Mouse (Mus musculus) midbrain, embryonic 10.5 days (tissue): ENCODE measurements around the gene Pcsk6. TPM values are rescaled to one million over a fixed set of nuclear protein-coding genes. Genes with fewer than 3 reads are reported as not detected.

Experiments
- DNase-seq: peaks from one replicate; pipeline ENCODE4 v3.0.0-alpha.2; 2017; ENCODE audit warnings: low spot score
- H3K27ac ChIP-seq: fragments of 300-500 bp; sonication (generic); replicated peaks from 2 replicates; pipeline ENCODE4 v1.5.1; 2016; ENCODE audit warnings: mild to moderate bottlenecking
- H3K27me3 ChIP-seq: fragments of 300-500 bp; sonication (generic); 2 replicates; pipeline ENCODE4 v1.6.1; 2016; ENCODE audit warnings: low read depth, mild to moderate bottlenecking; ENCODE audit not compliant: poor library complexity, severe bottlenecking
- H3K36me3 ChIP-seq: fragments of 300-500 bp; sonication (generic); 2 replicates; pipeline ENCODE4 v1.6.1; 2016; ENCODE audit warnings: mild to moderate bottlenecking, moderate library complexity
- H3K4me1 ChIP-seq: fragments of 300-500 bp; sonication (generic); 2 replicates; pipeline ENCODE4 v1.6.1; 2016
- H3K4me3 ChIP-seq: fragments of 300-500 bp; sonication (generic); 2 replicates; pipeline ENCODE4 v1.5.1; 2016; ENCODE audit warnings: mild to moderate bottlenecking, moderate library complexity
- H3K9me3 ChIP-seq: fragments of 300-500 bp; sonication (generic); replicated peaks from 2 replicates; pipeline ENCODE4 v1.6.1; 2016; ENCODE audit warnings: mild to moderate bottlenecking
- WGBS: fragments of 180-500 bp; shearing (Covaris S2); methylation state at CpG from one replicate; pipeline ENCODE4 v1.1.7; 2016; 5-methylcytosine and 5-hydroxymethylcytosine counted together
- polyA plus RNA-seq: library from polyadenylated mRNA; unstranded; fragments of >200 nt; fragmentation: Nextera tagmentation; extraction: Ambion mirVana; gene quantifications from 2 replicates; pipeline ENCODE4 v1.2.1, GENCODE M21; 2016

Pcsk6 gene
- polyA plus RNA-seq, 1 experiment from 2014 or later, result 0.74 TPM

- Histone ChIP-seq H3K4me1 (peaks cover 21% of the 10 kb centered on the region), H3K27me3 (no peaks in the 10 kb centered on the region), H3K4me3 (peak overlapping the region; percentile 98), H3K36me3 (peaks cover 31% of the 10 kb centered on the region), H3K27ac (peak overlapping the region; percentile 95), H3K9me3 (no peaks in the 10 kb centered on the region)
- peak; percentile 93 for DNase-seq
- under 1% methylated on average over 64 of the region's 64 CpGs for WGBS
Measured at GRCm38 (mm10) chr7:66060066-66060956, 198.8 kb downstream of the Pcsk6 start.

- peaks cover 38% of the 10 kb centered on the region for H3K36me3 ChIP-seq
- WGBS, result 2% methylated on average over 14 of the region's 14 CpGs
- DNase-seq, result no peak
- H3K27me3 ChIP-seq, result no peaks in the 10 kb centered on the region
- peaks cover 21% of the 10 kb centered on the region for H3K4me1 ChIP-seq
- no peaks in the 10 kb centered on the region for H3K9me3 ChIP-seq
- H3K27ac ChIP-seq, result peak overlapping the region; percentile 95
- H3K4me3 ChIP-seq, result peak overlapping the region; percentile 98
Measured at GRCm38 (mm10) chr7:66061057-66061456, 199.5 kb downstream of the Pcsk6 start.

- WGBS, result 94% methylated on average over 2 of the region's 2 CpGs
- Histone ChIP-seq H3K27me3 (no peaks in the 10 kb centered on the region), H3K4me1 (peaks cover 20% of the 10 kb centered on the region), H3K9me3 (no peaks in the 10 kb centered on the region), H3K36me3 (peaks cover 65% of the 10 kb centered on the region), H3K27ac (no peak overlapping the region), H3K4me3 (no peak overlapping the region)
- DNase-seq, result no peak
Measured at GRCm38 (mm10) chr7:66076411-66076810, 214.9 kb downstream of the Pcsk6 start.

GRCm38 (mm10) chr7:66079364-66080230 lies 218.1 kb downstream of the Pcsk6 start, which contains the start of gene Selenos:
TSS of gene Selenos (plus strand) at chr7:66079649.
- DNase-seq, result peak; percentile 96
- H3K4me3 ChIP-seq, result peak within 1 kb of the TSS; percentile 89
- WGBS, result under 1% methylated on average over 65 of the region's 65 CpGs
- no peaks in the 10 kb centered on the region for H3K9me3 ChIP-seq
- H3K4me1 ChIP-seq, result peaks cover 22% of the 10 kb centered on the region
- peaks cover 65% of the 10 kb centered on the region for H3K36me3 ChIP-seq
- H3K27me3 ChIP-seq, result no peaks in the 10 kb centered on the region
- H3K27ac ChIP-seq, result peak within 1 kb of the TSS; percentile 89

GRCm38 (mm10) chr7:66080231-66080613 lies 218.7 kb downstream of the Pcsk6 start:
- WGBS, result 50% methylated on average over 5 of the region's 5 CpGs
- peak overlapping the region; percentile 89 for H3K27ac ChIP-seq
- no peak for DNase-seq

GRCm38 (mm10) chr7:66083757-66084156 lies 222.2 kb downstream of the Pcsk6 start:
- Histone ChIP-seq H3K36me3 (peaks cover 77% of the 10 kb centered on the region), H3K4me1 (peaks cover 20% of the 10 kb centered on the region)

More at GRCm38 (mm10) chr7:66080231-66080613, 218.7 kb downstream of the Pcsk6 start:
- Histone ChIP-seq H3K27me3 (no peaks in the 10 kb centered on the region), H3K4me1 (peaks cover 22% of the 10 kb centered on the region), H3K9me3 (no peaks in the 10 kb centered on the region), H3K36me3 (peaks cover 65% of the 10 kb centered on the region), H3K4me3 (peak overlapping the region; percentile 89)

GRCm38 (mm10) chr7:66084546-66084945 lies 223.0 kb downstream of the Pcsk6 start:
- 88% methylated on average over 7 of the region's 7 CpGs for WGBS
- Histone ChIP-seq H3K36me3 (peaks cover 85% of the 10 kb centered on the region), H3K27me3 (no peaks in the 10 kb centered on the region), H3K4me1 (peaks cover 18% of the 10 kb centered on the region), H3K9me3 (no peaks in the 10 kb centered on the region), H3K27ac (no peak overlapping the region), H3K4me3 (no peak overlapping the region)
- no peak for DNase-seq

More at GRCm38 (mm10) chr7:66083757-66084156, 222.2 kb downstream of the Pcsk6 start:
- Histone ChIP-seq H3K9me3 (no peaks in the 10 kb centered on the region), H3K27ac (no peak overlapping the region), H3K4me3 (no peak overlapping the region), H3K27me3 (no peaks in the 10 kb centered on the region)
- DNase-seq, result no peak
- 89% methylated on average over 6 of the region's 6 CpGs for WGBS

GRCm38 (mm10) chr7:66087652-66088051 lies 226.1 kb downstream of the Pcsk6 start:
- H3K27me3 ChIP-seq, result no peaks in the 10 kb centered on the region
- no peaks in the 10 kb centered on the region for H3K4me1 ChIP-seq
- DNase-seq, result no peak
- H3K4me3 ChIP-seq, result no peak overlapping the region
- H3K36me3 ChIP-seq, result peaks cover 99% of the 10 kb centered on the region
- H3K27ac ChIP-seq, result no peak overlapping the region
- H3K9me3 ChIP-seq, result no peaks in the 10 kb centered on the region
- WGBS, result 91% methylated on average over 4 of the region's 4 CpGs

GRCm38 (mm10) chr7:66088077-66088476 lies 226.5 kb downstream of the Pcsk6 start:
- no peak overlapping the region for H3K27ac ChIP-seq
- H3K4me1 ChIP-seq, result no peaks in the 10 kb centered on the region
- H3K36me3 ChIP-seq, result peaks cover 97% of the 10 kb centered on the region
- H3K27me3 ChIP-seq, result no peaks in the 10 kb centered on the region
- H3K4me3 ChIP-seq, result no peak overlapping the region
- no peak for DNase-seq
- H3K9me3 ChIP-seq, result no peaks in the 10 kb centered on the region
- WGBS, result 86% methylated on average over 2 of the region's 2 CpGs

- H3K36me3 ChIP-seq, result peaks cover 70% of the 10 kb centered on the region
- 82% methylated on average over 11 of the region's 11 CpGs for WGBS
Measured at GRCm38 (mm10) chr7:66090676-66091190, 229.2 kb downstream of the Pcsk6 start.

GRCm38 (mm10) chr7:66091553-66091952 lies 230.0 kb downstream of the Pcsk6 start:
- H3K9me3 ChIP-seq, result no peaks in the 10 kb centered on the region
- H3K36me3 ChIP-seq, result peaks cover 62% of the 10 kb centered on the region
- H3K27me3 ChIP-seq, result no peaks in the 10 kb centered on the region
- WGBS, result 84% methylated on average over 7 of the region's 7 CpGs
- no peak overlapping the region for H3K27ac ChIP-seq
- H3K4me1 ChIP-seq, result no peaks in the 10 kb centered on the region
- H3K4me3 ChIP-seq, result no peak overlapping the region
- DNase-seq, result no peak

More at GRCm38 (mm10) chr7:66090676-66091190, 229.2 kb downstream of the Pcsk6 start:
- no peak overlapping the region for H3K4me3 ChIP-seq
- H3K27ac ChIP-seq, result no peak overlapping the region
- no peaks in the 10 kb centered on the region for H3K27me3 ChIP-seq
- H3K4me1 ChIP-seq, result no peaks in the 10 kb centered on the region
- no peaks in the 10 kb centered on the region for H3K9me3 ChIP-seq
- DNase-seq, result no peak

- DNase-seq, result no peak
- H3K36me3 ChIP-seq, result peaks cover 51% of the 10 kb centered on the region
- 92% methylated on average over 8 of the region's 8 CpGs for WGBS
Measured at GRCm38 (mm10) chr7:66092656-66093055, 231.1 kb downstream of the Pcsk6 start.

More at GRCm38 (mm10) chr7:66092656-66093055, 231.1 kb downstream of the Pcsk6 start:
- Histone ChIP-seq H3K4me3 (no peak overlapping the region), H3K27ac (no peak overlapping the region), H3K4me1 (no peaks in the 10 kb centered on the region), H3K9me3 (no peaks in the 10 kb centered on the region), H3K27me3 (no peaks in the 10 kb centered on the region)
